Mouse (Mus musculus) kidney, adult 10 weeks (tissue): ENCODE measurements around the gene Lrrc58. TPM values are rescaled to one million over a fixed set of nuclear protein-coding genes. Genes with fewer than 3 reads are reported as not detected.

ENCODE experiments used
- polyA plus RNA-seq: library from polyadenylated mRNA; stranded (reverse); fragments of 350-450 nt; fragmentation: Illumina TruSeq; extraction: RNeasy Lipid Tissue Mini Kit (QIAGEN cat#74804); gene quantifications from one replicate; pipeline ENCODE4 v1.2.3, GENCODE M21; 2014; ENCODE audit warnings: low read depth, low replicate concordance

The Lrrc58 gene
- 71.7 TPM for polyA plus RNA-seq

DNA sequence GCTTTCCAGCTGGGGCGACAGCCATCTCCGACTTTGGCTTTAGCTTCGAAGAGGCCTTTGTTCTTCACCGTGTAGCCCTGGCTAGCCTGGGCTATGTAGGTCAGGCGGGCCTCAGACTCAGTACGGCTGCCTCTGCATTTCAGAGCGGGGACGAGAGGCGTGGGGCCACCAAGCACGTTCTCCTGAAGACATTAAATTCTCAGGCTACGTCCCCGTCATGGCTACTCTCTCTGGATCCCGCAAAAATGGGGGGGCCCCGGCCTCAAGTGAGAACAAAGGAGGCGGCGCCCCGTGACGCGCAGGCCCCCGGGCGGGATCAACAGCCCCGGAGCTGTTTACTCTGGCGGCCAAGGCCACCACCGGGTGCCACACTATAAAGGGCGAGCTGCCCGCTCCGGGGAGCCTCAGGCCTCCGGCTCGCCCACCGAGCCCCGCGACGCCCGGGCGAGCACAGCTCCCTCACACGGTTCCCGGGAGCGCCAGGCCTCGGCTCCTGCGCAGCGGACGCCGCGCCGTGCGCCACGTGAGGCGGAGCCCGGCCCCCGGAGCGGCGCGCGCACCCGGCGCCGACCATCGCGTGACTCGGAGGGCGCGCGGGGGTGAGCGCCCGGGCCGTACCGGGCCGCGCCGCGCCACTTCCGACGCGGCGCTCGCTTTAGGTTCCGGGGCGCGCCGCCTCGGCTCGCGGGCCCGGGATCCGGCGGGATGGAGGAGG, at the start of gene Lrrc58:
Gene Lrrc58, plus strand, starts transcription at position 599 of the 715 bp plus-strand sequence.

DNA sequence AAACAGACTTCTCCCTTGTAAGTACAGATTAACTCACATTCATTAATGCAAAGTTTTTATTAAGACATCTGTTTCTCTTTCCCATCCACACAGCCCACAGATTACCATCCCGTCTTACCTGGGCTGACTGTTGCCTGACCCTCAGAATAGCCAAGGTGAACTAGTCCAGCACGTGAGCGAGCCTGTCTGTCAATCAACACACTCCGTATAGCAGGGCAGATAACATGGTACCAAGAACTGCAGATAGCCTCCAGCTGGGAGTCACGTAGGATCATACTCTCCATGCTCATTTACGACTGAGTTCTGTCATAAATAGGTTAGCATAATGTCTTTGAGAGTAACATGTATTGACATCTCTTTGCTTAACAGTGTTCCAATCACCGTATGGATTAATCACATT, 7.2 kb upstream of the Lrrc58 start, which contains the start of gene Gm36028:
Gene Gm36028, minus strand, starts transcription at position 118 of the 400 bp plus-strand sequence.

DNA sequence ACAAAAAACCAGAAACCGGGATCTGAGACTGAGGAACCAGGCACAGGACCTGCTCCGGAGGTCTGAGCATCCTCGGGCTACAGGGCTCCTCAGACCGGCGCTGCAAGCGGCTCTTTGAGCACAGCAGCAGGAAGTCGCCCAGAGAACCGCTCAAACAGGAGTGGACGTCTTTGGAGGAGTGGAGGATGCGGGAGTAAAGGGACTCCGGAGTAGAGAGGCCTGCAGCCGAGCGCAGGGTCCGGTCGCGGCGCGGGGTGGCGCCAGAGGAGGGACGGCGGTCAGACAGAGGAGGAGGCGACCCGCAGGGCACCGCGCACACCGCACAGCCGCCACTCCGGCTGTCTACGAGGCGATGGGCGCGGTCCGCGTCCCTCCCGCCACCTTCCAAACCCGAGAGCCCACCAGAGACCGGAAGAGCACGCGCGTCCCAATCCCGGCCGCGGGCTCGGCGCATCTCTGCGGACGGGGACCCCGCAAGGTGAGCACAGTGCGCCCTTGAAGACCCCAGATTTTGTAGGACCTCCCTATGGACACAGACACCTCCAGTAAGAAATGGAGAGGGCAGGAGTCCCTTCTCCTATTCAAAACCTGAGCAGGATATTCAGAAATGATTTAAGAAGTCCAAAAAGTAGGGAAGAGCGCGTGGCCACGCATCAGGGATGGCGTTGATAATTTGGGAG, 48.1 kb downstream of the Lrrc58 start, which contains the start of gene Gpr156:
Gene Gpr156, plus strand, starts transcription at position 359 of the 680 bp plus-strand sequence.

Other genes starting within 250 kb of the Lrrc58 start
- gene Ndufb4, start 213.9 kb upstream of the Lrrc58 start, polyA plus RNA-seq: 586 TPM
- gene Fstl1, start 91.5 kb upstream of the Lrrc58 start, polyA plus RNA-seq: 33.3 TPM
- 2.3 TPM for gene Gm36028, start 7.2 kb upstream of the Lrrc58 start, polyA plus RNA-seq
- not detected for gene Gpr156, start 48.1 kb downstream of the Lrrc58 start, polyA plus RNA-seq
- 58.1 TPM for gene Gsk3b, start 220.6 kb downstream of the Lrrc58 start, polyA plus RNA-seq